Mouse (Mus musculus) lung, postnatal 4 days (tissue): ENCODE data around the gene Entpd7.

ENCODE experiments used
- DNase-seq, 2 experiments: peaks; one replicate each; pipeline ENCODE4 v3.0.0; 2021

The Entpd7 gene

GRCm38 (mm10) chr19:43689419-43690246, at the start of gene Entpd7:
Gene Entpd7, plus strand, starts transcription at chr19:43689672.
- peak; percentile 97 to 99 for DNase-seq

DNA sequence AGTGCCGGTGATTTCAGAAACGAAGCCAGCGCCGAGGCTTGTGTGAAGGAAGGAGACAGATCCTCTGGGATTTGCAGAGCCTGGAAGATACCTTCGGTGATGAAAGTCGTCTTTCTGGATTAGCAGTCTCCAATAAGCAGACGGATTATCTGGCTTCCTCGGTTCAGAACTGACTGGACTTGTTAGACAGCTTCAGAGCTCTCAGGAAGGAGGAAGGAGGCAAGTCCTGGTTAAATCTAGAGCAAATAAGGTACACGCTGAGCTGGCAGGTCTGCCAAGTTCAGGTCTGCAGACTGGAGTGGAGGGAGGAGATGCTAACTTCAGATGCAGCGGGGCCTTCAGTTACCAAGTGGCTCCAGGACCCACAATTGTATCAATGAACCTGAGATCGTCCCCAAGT, 47.6 kb upstream of the Entpd7 start:
- DNase-seq, result peak in 1 of 2 experiments; percentile 21

- DNase-seq, result no peak
Observed at GRCm38 (mm10) chr19:43642843-43643242, 46.6 kb upstream of the Entpd7 start.

- DNase-seq, result no peak
Observed at GRCm38 (mm10) chr19:43645508-43645907, 44.0 kb upstream of the Entpd7 start.

- no peak for DNase-seq
Observed at GRCm38 (mm10) chr19:43646852-43647251, 42.6 kb upstream of the Entpd7 start.

- DNase-seq, result no peak
Observed at GRCm38 (mm10) chr19:43647261-43647660, 42.2 kb upstream of the Entpd7 start.

DNA sequence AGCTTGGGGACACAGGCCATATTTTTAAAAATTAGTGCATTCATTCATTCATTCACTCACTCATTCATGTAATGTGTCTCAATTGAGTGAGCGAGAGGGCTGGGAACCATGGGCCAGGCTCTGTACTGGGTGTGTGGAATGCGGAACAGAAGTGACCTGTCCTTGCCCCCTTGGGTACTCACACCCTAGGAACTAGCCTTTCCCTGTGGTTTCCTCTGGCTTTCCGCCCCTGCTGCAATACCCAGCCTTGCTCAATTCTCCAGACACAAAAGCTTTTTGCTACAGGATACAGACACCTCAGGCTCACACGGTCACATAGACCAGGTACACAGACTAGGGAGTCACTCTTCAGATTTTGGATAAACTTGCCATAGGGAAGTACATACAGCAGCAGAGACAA, 41.1 kb upstream of the Entpd7 start:
- peak; percentile 46 to 47 for DNase-seq

GRCm38 (mm10) chr19:43651241-43651785, 38.2 kb upstream of the Entpd7 start:
- no peak for DNase-seq

GRCm38 (mm10) chr19:43655735-43656492, 33.6 kb upstream of the Entpd7 start:
- DNase-seq, result peak; percentile 74 to 77

DNA sequence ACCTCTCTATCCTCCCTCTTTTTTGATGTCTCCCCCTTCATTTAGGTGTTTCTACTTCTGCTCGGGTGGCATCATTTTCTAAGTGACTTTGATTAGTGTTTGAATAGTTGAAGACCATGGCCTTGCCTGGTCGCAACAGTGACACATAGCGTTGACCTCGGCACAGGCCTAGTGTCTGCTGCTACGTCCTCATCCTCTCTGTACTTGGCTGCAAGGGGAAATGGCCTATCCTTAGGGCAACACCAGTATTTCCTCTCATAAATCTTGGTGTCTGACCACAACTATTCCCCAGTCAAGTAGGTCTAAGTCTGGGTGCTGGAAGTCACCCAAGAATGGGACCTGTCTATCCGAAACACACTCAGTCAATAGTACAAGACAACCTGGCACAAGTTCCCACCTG, 29.8 kb upstream of the Entpd7 start:
- no peak for DNase-seq

GRCm38 (mm10) chr19:43660774-43661173, 28.7 kb upstream of the Entpd7 start:
- no peak for DNase-seq

DNA sequence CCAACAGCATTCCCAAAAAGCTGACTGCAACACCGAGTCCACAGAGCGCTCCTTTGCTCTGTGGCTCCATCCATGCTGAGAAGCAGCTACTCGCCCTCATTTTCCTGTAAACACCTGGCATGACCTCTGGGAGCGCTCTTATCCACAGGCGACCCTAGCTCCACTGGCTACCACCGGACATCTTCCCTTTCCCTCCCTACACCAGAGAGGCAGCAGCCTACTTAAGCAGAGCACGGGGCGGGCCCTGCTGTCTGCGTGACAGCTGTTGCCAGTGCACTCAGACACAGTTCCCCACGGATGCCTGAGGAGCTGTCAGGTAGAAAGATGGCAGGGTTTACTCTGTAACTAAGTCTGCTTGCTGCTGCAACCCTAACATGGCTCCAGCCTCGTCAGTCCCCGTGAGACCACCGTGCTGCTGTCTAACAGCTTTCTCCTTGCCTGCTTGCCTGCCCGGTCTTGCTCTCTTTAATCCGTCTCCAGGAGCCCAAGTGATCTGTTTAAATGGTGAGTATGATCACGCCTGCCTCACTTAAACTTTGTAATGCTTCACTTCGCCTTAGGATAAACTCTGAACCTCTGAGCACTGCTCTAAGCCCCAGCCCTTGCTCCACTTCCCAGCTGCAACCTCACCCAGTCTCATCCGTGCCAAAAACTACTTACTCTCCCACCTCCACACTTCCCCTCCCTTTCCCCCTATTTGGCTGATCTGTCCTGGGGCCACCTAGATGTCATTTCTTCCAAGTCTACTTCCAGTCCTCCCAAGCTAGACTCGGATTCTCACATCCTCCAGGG, 27.1 kb upstream of the Entpd7 start:
- DNase-seq, result peak; percentile 32 to 40

DNA sequence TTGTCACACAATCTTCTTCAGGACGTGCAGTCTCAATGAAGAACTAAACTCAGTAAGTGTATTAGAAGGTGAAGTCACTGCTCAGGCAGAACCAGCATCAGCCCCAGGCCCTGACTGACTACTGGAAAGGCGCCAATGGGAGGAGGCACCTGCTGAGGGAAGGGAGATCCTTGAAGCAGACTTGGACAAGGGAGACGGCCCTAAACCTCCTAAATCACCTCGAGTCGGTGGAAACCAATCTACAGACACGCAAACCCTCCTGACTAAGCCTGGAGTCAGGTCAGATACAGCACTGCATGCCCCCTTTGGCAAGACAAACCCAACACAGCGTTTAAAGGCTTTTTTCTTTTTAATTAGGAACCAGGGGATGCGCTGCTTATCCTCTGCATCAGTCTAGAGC, 26.0 kb upstream of the Entpd7 start:
- no peak for DNase-seq

- DNase-seq, result peak in 1 of 2 experiments; percentile 53
Observed at GRCm38 (mm10) chr19:43665441-43666048, 23.9 kb upstream of the Entpd7 start.

DNA sequence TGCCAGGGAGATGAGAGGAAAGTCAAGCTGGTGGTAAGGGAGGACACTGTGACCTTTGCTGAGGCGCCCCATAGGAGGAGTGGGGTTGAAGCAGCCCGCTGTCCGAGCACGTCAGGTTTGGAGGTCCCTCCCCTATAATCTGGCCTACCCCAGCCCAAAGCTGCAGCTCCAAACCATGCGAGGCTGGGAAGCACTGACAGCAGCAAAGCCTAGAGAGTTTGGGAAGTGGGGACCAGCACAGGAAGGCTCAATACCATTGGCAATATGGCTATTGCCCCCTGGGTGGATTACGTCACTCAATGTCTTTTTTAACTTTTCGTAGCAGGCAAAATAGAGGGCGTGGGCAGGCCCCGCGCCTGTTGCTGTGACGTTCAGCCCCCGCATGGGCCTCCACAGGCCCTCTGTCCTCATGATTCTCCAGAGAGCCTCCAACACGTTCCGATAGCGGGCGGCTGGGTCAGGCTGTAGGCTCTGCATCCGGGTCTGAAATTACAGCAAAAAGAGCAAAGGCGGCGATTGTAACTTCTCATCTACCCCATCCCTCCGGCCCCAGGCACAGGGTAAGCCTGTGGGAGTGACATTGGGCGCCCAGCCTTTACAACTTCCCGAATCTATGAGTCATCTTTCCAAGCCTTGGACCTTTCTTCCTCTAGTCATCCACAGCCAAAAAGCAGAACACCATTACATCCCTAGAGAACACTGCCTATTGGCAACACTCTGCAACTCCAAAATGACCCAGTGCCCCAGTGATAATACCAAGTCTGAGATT, 22.6 kb upstream of the Entpd7 start:
- peak in 1 of 2 experiments; percentile 21 for DNase-seq

DNA sequence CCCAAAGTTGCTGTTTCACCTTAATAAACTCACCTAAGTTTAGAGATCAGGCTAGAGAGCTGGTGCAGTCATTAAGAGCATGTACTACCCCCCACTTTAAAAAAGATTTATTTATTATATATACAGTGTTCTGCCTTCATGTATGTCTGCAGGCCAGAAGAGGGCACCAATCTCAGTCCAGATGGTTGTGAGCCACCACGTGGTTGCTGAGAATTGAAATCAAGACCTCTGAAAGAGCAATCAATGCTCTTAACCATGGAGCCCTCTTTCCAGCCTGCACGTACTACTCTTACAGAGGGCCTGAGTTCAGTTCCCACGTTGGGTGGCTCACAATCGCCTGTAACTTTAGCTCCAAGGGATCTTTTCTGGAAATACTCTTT, 22.1 kb upstream of the Entpd7 start:
- DNase-seq, result peak in 1 of 2 experiments; percentile 18

DNA sequence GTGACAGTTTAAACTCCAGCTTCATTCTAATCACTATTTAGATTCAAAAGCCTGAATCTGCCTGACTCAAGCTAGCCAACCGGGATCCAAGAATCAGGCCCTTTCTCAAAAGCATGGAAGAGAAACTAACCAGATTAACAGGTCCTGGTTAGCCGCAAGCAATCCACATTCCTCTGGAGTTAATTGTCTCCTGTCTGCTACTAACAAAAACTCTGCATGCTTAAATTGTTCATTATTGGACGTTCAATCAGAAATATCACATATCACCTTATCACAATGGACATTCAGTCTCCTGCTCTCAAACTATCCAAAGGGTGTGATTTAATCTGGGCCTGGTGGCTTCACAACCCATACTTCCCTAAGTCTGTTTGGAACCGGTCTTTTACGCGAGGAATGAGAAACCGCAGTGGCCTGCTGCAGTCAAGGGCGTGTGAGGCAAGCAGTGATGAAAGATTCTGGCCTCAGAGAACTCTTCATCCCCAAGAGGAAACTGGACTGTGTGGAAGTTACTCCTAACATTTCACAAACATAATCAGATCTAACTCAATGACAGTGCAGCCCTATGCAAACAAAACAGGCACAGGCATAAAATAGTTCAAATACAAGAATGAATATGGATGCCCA, 20.2 kb upstream of the Entpd7 start:
- DNase-seq, result peak in 1 of 2 experiments; percentile 33

GRCm38 (mm10) chr19:43671054-43671453, 18.4 kb upstream of the Entpd7 start:
- DNase-seq, result no peak

- no peak for DNase-seq
Observed at GRCm38 (mm10) chr19:43673513-43674315, 15.8 kb upstream of the Entpd7 start.

- DNase-seq, result no peak
Observed at GRCm38 (mm10) chr19:43674316-43674689, 15.2 kb upstream of the Entpd7 start.
